28 mouse cellular contexts compared by ENCODE assay signal in the genomic region with DNA sequence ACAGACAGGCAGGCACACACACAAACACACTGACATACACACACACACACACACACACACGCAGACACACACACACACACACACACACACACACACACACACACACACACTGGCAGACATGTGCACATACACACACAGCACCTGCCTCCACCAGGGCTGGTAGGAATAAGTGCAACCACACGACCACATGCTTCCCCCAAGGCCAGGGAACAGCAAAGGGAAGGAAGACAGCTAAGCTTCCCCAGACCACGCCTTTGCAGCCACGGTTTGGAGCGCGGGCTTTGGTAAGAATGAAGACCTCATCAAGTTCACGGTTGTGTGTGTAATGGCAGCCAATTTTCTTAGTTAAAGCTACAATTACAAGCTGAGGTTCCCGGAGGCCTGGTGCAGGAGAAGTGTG.
DNase-seq lines count a peak whose midpoint lies in the region; ATAC-seq lines count a peak whose summit lies in the region.
"Had no signal": no experiment of that assay in that cellular context is flagged by ENCODE, and none has a peak within 500 bp of the region (broad histone marks: within the 10 kb centered on the region; RNA-seq: fewer than 3 reads in every experiment).

No protein-coding gene starts in this region.

- peaks cover 31% of the 10 kb centered on the region for H3K36me3 ChIP-seq in heart, embryonic 16.5 days (ENCODE audit: control insufficient read depth, insufficient read depth)
- H3K36me3 ChIP-seq in embryonic facial prominence, embryonic 14.5 days (ENCODE audit: control insufficient read depth, insufficient read depth, low read length) = peaks cover 69% of the 10 kb centered on the region
- H3K36me3 ChIP-seq in midbrain, embryonic 13.5 days = peaks cover 79% of the 10 kb centered on the region

- no peak for ATAC-seq in heart, embryonic 16.5 days (replicated peaks; ENCODE audit: extremely low read depth, insufficient read depth, low FRiP score)
- ATAC-seq in embryonic facial prominence, embryonic 14.5 days (ENCODE audit: low read depth) = peak; percentile 22; the same call in 1 of the 2 replicates
- peak; percentile 53; the same call in 1 of the 2 replicates for ATAC-seq in megakaryocyte-erythroid progenitor cell, adult 5-6 weeks (replicated peaks; ENCODE audit: low FRiP score, low TSS enrichment, poor library complexity, severe bottlenecking)
- no peak for ATAC-seq in midbrain, embryonic 13.5 days
- ATAC-seq: forebrain, embryonic 14.5 days; intestine, embryonic 16.5 days; Patski had no signal

- H3K27ac ChIP-seq in heart, embryonic 16.5 days (ENCODE audit: low read length) = no peak overlapping the region
- no peak overlapping the region for H3K27ac ChIP-seq in embryonic facial prominence, embryonic 14.5 days (replicated peaks; ENCODE audit: low read depth, low read length)
- no peak overlapping the region for H3K27ac ChIP-seq in midbrain, embryonic 13.5 days
- H3K27ac ChIP-seq: hindbrain, embryonic 13.5 days; lung, embryonic 15.5 days; stomach, embryonic 15.5 days had no signal

- 79% methylated on average over 8 of the region's 8 CpGs for WGBS in heart, embryonic 16.5 days
- 60% methylated on average over 8 of the region's 8 CpGs for WGBS in embryonic facial prominence, embryonic 14.5 days
- WGBS in midbrain, embryonic 13.5 days = 76% methylated on average over 7 of the region's 8 CpGs

- H3K4me3 ChIP-seq in heart, embryonic 16.5 days (ENCODE audit: low read length) = no peak overlapping the region
- no peak overlapping the region for H3K4me3 ChIP-seq in embryonic facial prominence, embryonic 14.5 days (ENCODE audit: low read depth, low read length)
- no peak overlapping the region for H3K4me3 ChIP-seq in midbrain, embryonic 13.5 days (replicated peaks)
- H3K4me3 ChIP-seq: heart, embryonic 12.5 days; hindbrain, embryonic 13.5 days; limb, embryonic 13.5 days; lung, embryonic 15.5 days; megakaryocyte, embryonic 14.5 days; neural tube, embryonic 15.5 days; stomach, embryonic 15.5 days had no signal

- no peak overlapping the region for H3K4me2 ChIP-seq in heart, embryonic 16.5 days (ENCODE audit: low read depth, low read length)
- no peak overlapping the region for H3K4me2 ChIP-seq in embryonic facial prominence, embryonic 14.5 days (ENCODE audit: low read depth, low read length)
- H3K4me2 ChIP-seq in midbrain, embryonic 13.5 days (replicated peaks) = no peak overlapping the region
- H3K4me2 ChIP-seq: heart, embryonic 12.5 days; hindbrain, embryonic 13.5 days; limb, embryonic 13.5 days; liver, embryonic 11.5 days; lung, embryonic 15.5 days; neural tube, embryonic 15.5 days; stomach, embryonic 15.5 days had no signal

- H3K9me3 ChIP-seq in heart, embryonic 16.5 days (replicated peaks; ENCODE audit: control insufficient read depth, low read length) = no peaks in the 10 kb centered on the region
- no peaks in the 10 kb centered on the region for H3K9me3 ChIP-seq in embryonic facial prominence, embryonic 14.5 days (ENCODE audit: control insufficient read depth, low read length)
- no peaks in the 10 kb centered on the region for H3K9me3 ChIP-seq in midbrain, embryonic 13.5 days
- H3K9me3 ChIP-seq: heart, embryonic 12.5 days; hindbrain, embryonic 13.5 days; limb, embryonic 13.5 days; lung, embryonic 15.5 days; megakaryocyte, embryonic 14.5 days; neural tube, embryonic 15.5 days; stomach, embryonic 15.5 days had no signal

- H3K27me3 ChIP-seq in heart, embryonic 16.5 days (ENCODE audit: control insufficient read depth, insufficient read depth, low read length) = no peaks in the 10 kb centered on the region
- no peaks in the 10 kb centered on the region for H3K27me3 ChIP-seq in embryonic facial prominence, embryonic 14.5 days (replicated peaks; ENCODE audit: control insufficient read depth, insufficient read depth, low read length)
- H3K27me3 ChIP-seq in midbrain, embryonic 13.5 days = no peaks in the 10 kb centered on the region
- H3K27me3 ChIP-seq: heart, embryonic 12.5 days; hindbrain, embryonic 13.5 days; limb, embryonic 13.5 days; lung, embryonic 15.5 days; neural tube, embryonic 15.5 days; Patski; stomach, embryonic 15.5 days had no signal

- DNase-seq in heart, postnatal 10 days = no peak
- DNase-seq in R1 (ENCODE audit: low read depth, low spot score) = peak; percentile 29
- peak; percentile 55 for DNase-seq in embryonic facial prominence, embryonic 14.5 days (ENCODE audit: low spot score)
- no peak for DNase-seq in heart, postnatal 14 days
- no peak for DNase-seq in ovary, adult 18-20 months (ENCODE audit: low spot score)
- DNase-seq: adrenal gland, postnatal 36 days; cerebellum, adult 9-10 months; gastrocnemius, postnatal 25 days; heart, adult 18-20 months; heart, postnatal 36 days; kidney, adult 9 months; kidney, postnatal 25 days; midbrain, embryonic 14.5 days; right cerebral cortex, postnatal 25 days had no signal

- intact Hi-C loops in heart, postnatal 10 days (cut with DNase I) = no loop called here
- intact Hi-C loops in heart, postnatal 14 days (cut with DNase I) = no loop called here

- 0 out of 2 replicates have a peak overlapping the region, but pooled peaks have one; percentile 41 for H3K9ac ChIP-seq in heart, embryonic 16.5 days (ENCODE audit: low read length)
- no peak overlapping the region for H3K9ac ChIP-seq in embryonic facial prominence, embryonic 14.5 days (ENCODE audit: low read depth, low read length)
- no peak overlapping the region for H3K9ac ChIP-seq in midbrain, embryonic 13.5 days (replicated peaks)
- H3K9ac ChIP-seq: hindbrain, embryonic 13.5 days; limb, embryonic 13.5 days; lung, embryonic 15.5 days; neural tube, embryonic 15.5 days; stomach, embryonic 15.5 days had no signal

- peaks cover 24% of the 10 kb centered on the region for H3K4me1 ChIP-seq in heart, embryonic 16.5 days (ENCODE audit: control insufficient read depth, insufficient read depth, low read length)
- no peaks in the 10 kb centered on the region; the same call in 1 of the 2 replicates for H3K4me1 ChIP-seq in embryonic facial prominence, embryonic 14.5 days (ENCODE audit: control insufficient read depth, insufficient read depth, low read length)
- H3K4me1 ChIP-seq in midbrain, embryonic 13.5 days (replicated peaks) = no peaks in the 10 kb centered on the region
- H3K4me1 ChIP-seq: megakaryocyte, embryonic 14.5 days; stomach, embryonic 15.5 days had no signal

Comparison
In these comparisons a context has a peak if more than half of its experiments do, and no peak if none do; other contexts are left out.
1. ATAC-seq: peak in embryonic facial prominence, embryonic 14.5 days (single experiment) and megakaryocyte-erythroid progenitor cell, adult 5-6 weeks (single experiment); none in heart, embryonic 16.5 days (single experiment) and midbrain, embryonic 13.5 days (single experiment).
2. DNase-seq: peak in R1 (single experiment) and embryonic facial prominence, embryonic 14.5 days (single experiment); none in heart, postnatal 10 days (0 of 2), heart, postnatal 14 days (0 of 2) and ovary, adult 18-20 months (single experiment).